Mouse (Mus musculus) limb, embryonic 14.5 days (tissue): ENCODE data around the gene Cops7b. TPM values are rescaled to one million over a fixed set of nuclear protein-coding genes. Genes with fewer than 3 reads are reported as not detected.

Source experiments
- ATAC-seq: fragments of 200-750 bp; cut with Nextera tagmentation; 2 replicates; pipeline ENCODE4 v1.8.0; 2017; ENCODE audit warnings: low read depth, moderate number of reproducible peaks, moderate TSS enrichment; ENCODE audit not compliant: low FRiP score
- DNase-seq: peaks from one replicate; pipeline ENCODE4 v3.0.0-alpha.2; 2015; ENCODE audit warnings: low spot score
- H3K27ac ChIP-seq: fragments of 300-500 bp; sonication (generic); replicated peaks from 2 replicates; pipeline ENCODE4 v1.5.1; 2014; ENCODE audit warnings: low read depth, mild to moderate bottlenecking, low read length, moderate library complexity, mixed read lengths
- H3K27me3 ChIP-seq: fragments of 300-500 bp; sonication (generic); 2 replicates; pipeline ENCODE4 v1.6.1; 2014; ENCODE audit warnings: low read length, mixed read lengths; ENCODE audit not compliant: control insufficient read depth, insufficient read depth
- H3K36me3 ChIP-seq: fragments of 300-500 bp; sonication (generic); 2 replicates; pipeline ENCODE4 v1.6.1; 2014; ENCODE audit warnings: mild to moderate bottlenecking, low read length, moderate library complexity, mixed read lengths; ENCODE audit not compliant: control insufficient read depth, insufficient read depth
- H3K4me1 ChIP-seq: fragments of 300-500 bp; sonication (generic); 2 replicates; pipeline ENCODE4 v1.6.1; 2014; ENCODE audit warnings: antibody characterized with exemption, low read length, mixed read lengths; ENCODE audit not compliant: control insufficient read depth, insufficient read depth
- H3K4me2 ChIP-seq: fragments of 300-500 bp; sonication (generic); replicated peaks from 2 replicates; pipeline ENCODE4 v1.6.1; 2014; ENCODE audit warnings: low read depth, mild to moderate bottlenecking, low read length, moderate library complexity; ENCODE audit not compliant: severe bottlenecking
- H3K4me3 ChIP-seq: fragments of 300-500 bp; sonication (generic); replicated peaks from 2 replicates; pipeline ENCODE4 v1.5.1; 2014; ENCODE audit warnings: low read length
- H3K9ac ChIP-seq: fragments of 300-500 bp; sonication (generic); 2 replicates; pipeline ENCODE4 v1.6.1; 2014; ENCODE audit warnings: mild to moderate bottlenecking, low read depth, low read length, moderate library complexity; ENCODE audit not compliant: severe bottlenecking
- H3K9me3 ChIP-seq: fragments of 300-500 bp; sonication (generic); 2 replicates; pipeline ENCODE4 v1.6.1; 2016; ENCODE audit warnings: low read length; ENCODE audit not compliant: control insufficient read depth
- POLR2A ChIP-seq: fragments of 200-500 bp; IDR thresholded peaks from 2 replicates; pipeline ENCODE4 v1.8.0; 2012; ENCODE audit warnings: inconsistent platforms, mild to moderate bottlenecking, moderate library complexity, borderline replicate concordance; ENCODE audit not compliant: insufficient read depth, insufficient read length; ENCODE audit errors: extremely low read depth
- WGBS: fragments of 180-500 bp; shearing (Covaris S2); extraction: QIAGEN DNeasy Blood & Tissue Kit; methylation state at CpG from one replicate; pipeline ENCODE4 v1.1.7; 2014; 5-methylcytosine and 5-hydroxymethylcytosine counted together
- polyA plus RNA-seq, 2 experiments: library from polyadenylated mRNA; depleted of rRNA in 1 of 2; stranded (reverse) in 1 of 2; unstranded in 1 of 2; fragments of >200 nt; fragmentation: Nextera tagmentation in 1 of 2; extraction: Ambion mirVana in 1 of 2; gene quantifications; 2 replicates each; pipeline versions ENCODE4 v1.2.1 to v1.2.3; 2012 to 2014

Cops7b gene
- polyA plus RNA-seq, 2 experiments: 35.6 to 62.1 TPM

GRCm38 (mm10) chr1:86630527-86630926 is 47.8 kb downstream of the Cops7b start:
- Histone ChIP-seq H3K36me3 (no peaks in the 10 kb centered on the region), H3K4me3 (no peak overlapping the region), H3K4me2 (no peak overlapping the region), H3K4me1 (peaks cover 11% of the 10 kb centered on the region), H3K9ac (peak overlapping the region; percentile 21; the same call in 1 of the 2 replicates), H3K27ac (no peak overlapping the region), H3K27me3 (no peaks in the 10 kb centered on the region), H3K9me3 (no peaks in the 10 kb centered on the region)
- WGBS: 93% methylated on average over 4 of the region's 4 CpGs
- DNase-seq (no peak), ATAC-seq (no peak)
- TF ChIP-seq POLR2A: no peak

GRCm38 (mm10) chr1:86632732-86633380 is 50.2 kb downstream of the Cops7b start:
- H3K27ac ChIP-seq: no peak overlapping the region
- no peaks in the 10 kb centered on the region for H3K36me3 ChIP-seq
- peaks cover 13% of the 10 kb centered on the region for H3K4me1 ChIP-seq
- no peak overlapping the region for H3K4me3 ChIP-seq
- no peak overlapping the region for H3K9ac ChIP-seq
- no peaks in the 10 kb centered on the region for H3K27me3 ChIP-seq
- H3K9me3 ChIP-seq: no peaks in the 10 kb centered on the region
- peak; percentile 64 for DNase-seq
- no peak overlapping the region for H3K4me2 ChIP-seq
- no peak; the same call in 1 of the 2 replicates for ATAC-seq
- WGBS: 30% methylated on average over 6 of the region's 6 CpGs
- TF ChIP-seq POLR2A: no peak

- DNase-seq: no peak
- Histone ChIP-seq H3K4me1 (peaks cover 13% of the 10 kb centered on the region), H3K27ac (no peak overlapping the region), H3K9ac (no peak overlapping the region), H3K36me3 (no peaks in the 10 kb centered on the region), H3K4me2 (no peak overlapping the region), H3K27me3 (no peaks in the 10 kb centered on the region), H3K4me3 (no peak overlapping the region), H3K9me3 (no peaks in the 10 kb centered on the region)
- 37% methylated on average over 3 of the region's 3 CpGs for WGBS
- TF ChIP-seq POLR2A: no peak
- ATAC-seq: no peak
These were observed 50.7 kb downstream of the Cops7b start for GRCm38 (mm10) chr1:86633434-86633833.

GRCm38 (mm10) chr1:86633840-86634750 is 51.4 kb downstream of the Cops7b start:
- Histone ChIP-seq H3K27ac (no peak overlapping the region), H3K4me2 (no peak overlapping the region; the same call in 1 of the 2 replicates), H3K36me3 (no peaks in the 10 kb centered on the region), H3K27me3 (no peaks in the 10 kb centered on the region), H3K4me3 (no peak overlapping the region), H3K4me1 (peaks cover 13% of the 10 kb centered on the region), H3K9me3 (no peaks in the 10 kb centered on the region), H3K9ac (no peak overlapping the region)
- 0 out of 2 replicates have a peak, but pooled peaks have one; percentile 50 for ATAC-seq
- no peak for TF ChIP-seq POLR2A
- peak; percentile 14 for DNase-seq
- 65% methylated on average over 7 of the region's 7 CpGs for WGBS

GRCm38 (mm10) chr1:86634751-86635359 is 52.2 kb downstream of the Cops7b start:
- 58% methylated on average over 6 of the region's 6 CpGs for WGBS
- H3K27me3 ChIP-seq: no peaks in the 10 kb centered on the region
- TF ChIP-seq POLR2A: no peak
- H3K9ac ChIP-seq: no peak overlapping the region
- H3K4me3 ChIP-seq: no peak overlapping the region
- ATAC-seq (peak; percentile 71; the same call in 1 of the 2 replicates), DNase-seq (no peak)
- no peak overlapping the region; the same call in 1 of the 2 replicates for H3K4me2 ChIP-seq
- no peaks in the 10 kb centered on the region for H3K9me3 ChIP-seq
- H3K27ac ChIP-seq: no peak overlapping the region
- no peaks in the 10 kb centered on the region for H3K36me3 ChIP-seq
- peaks cover 13% of the 10 kb centered on the region for H3K4me1 ChIP-seq
